8 mouse cellular contexts compared by ENCODE assay signal in the genomic region with DNA sequence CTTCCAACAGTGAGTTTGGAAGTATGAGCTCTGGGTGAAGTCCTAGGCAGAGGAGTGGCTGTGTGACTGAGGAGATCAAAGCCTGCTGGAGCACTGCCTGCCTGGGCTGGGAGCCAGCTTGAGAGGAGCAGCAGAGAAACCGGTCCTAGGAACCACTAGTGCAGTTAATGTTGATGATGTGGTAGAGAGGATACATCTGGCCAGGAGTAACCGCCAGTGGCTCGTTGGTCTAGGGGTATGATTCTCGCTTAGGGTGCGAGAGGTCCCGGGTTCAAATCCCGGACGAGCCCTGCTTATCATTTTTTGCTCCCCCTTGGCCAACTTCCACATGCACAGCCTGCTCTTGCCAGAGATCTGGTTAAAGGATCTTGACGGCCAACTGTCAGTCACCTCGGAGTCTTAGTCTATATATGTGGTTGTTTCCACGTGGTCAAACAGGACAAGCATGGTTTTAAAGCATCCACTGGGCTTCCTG. TPM values are rescaled to one million over a fixed set of nuclear protein-coding genes. Genes with fewer than 3 reads are reported as not detected.
DNase-seq lines count a peak whose midpoint lies in the region; ATAC-seq and TF ChIP-seq lines count a peak whose summit lies in the region.

No protein-coding gene starts in this region.

- 13% methylated on average over 11 of the region's 11 CpGs for WGBS in hindbrain, embryonic 10.5 days
- 9% methylated on average over 11 of the region's 11 CpGs for WGBS in lung, adult 2 months

- no peak for ATAC-seq in monocyte, adult 5-6 weeks (replicated peaks; ENCODE audit: insufficient number of reproducible peaks, low FRiP score, low TSS enrichment, poor library complexity, severe bottlenecking)

- H3K9me3 ChIP-seq in hindbrain, embryonic 10.5 days = no peaks in the 10 kb centered on the region

- H3K36me3 ChIP-seq in hindbrain, embryonic 10.5 days = no peaks in the 10 kb centered on the region

- DNase-seq in adrenal gland, adult 18-20 months (ENCODE audit: low spot score in 2 of 2) = peak; percentile 56 to 69
- DNase-seq in cerebellum, postnatal 25 days = peak; percentile 90 to 94
- peak; percentile 68 to 69 for DNase-seq in frontal cortex, postnatal 25 days (ENCODE audit: low spot score in 2 of 2)
- DNase-seq in hindbrain, embryonic 10.5 days (ENCODE audit: low spot score) = peak; percentile 35
- peak; percentile 73 to 82 for DNase-seq in layer of hippocampus, adult 8-10 months (ENCODE audit: low spot score in 2 of 2)
- peak; percentile 76 for DNase-seq in lung, adult 2 months
- peak; percentile 85 for DNase-seq in right cerebral cortex, adult 18-20 months

- H3K4me3 ChIP-seq in hindbrain, embryonic 10.5 days = peak overlapping the region; percentile 44
- no peak overlapping the region for H3K4me3 ChIP-seq in lung, adult 2 months (replicated peaks; ENCODE audit: extremely low read depth, low read depth, low read length)

- no peak overlapping the region for H3K27ac ChIP-seq in hindbrain, embryonic 10.5 days

- peaks cover 14% of the 10 kb centered on the region for H3K4me1 ChIP-seq in hindbrain, embryonic 10.5 days (replicated peaks)
- H3K4me1 ChIP-seq in lung, adult 2 months (ENCODE audit: control insufficient read depth, insufficient read depth, low read length) = no peaks in the 10 kb centered on the region

- TF ChIP-seq CTCF in lung, adult 2 months (IDR thresholded peaks at IDR 0.05; ENCODE audit: insufficient read depth, low read length) = no peak

- no peak for TF ChIP-seq POLR2A in lung, adult 2 months (IDR thresholded peaks at IDR 0.05; ENCODE audit: borderline replicate concordance, extremely low read depth, low read depth, low read length)

- H3K27me3 ChIP-seq in hindbrain, embryonic 10.5 days (ENCODE audit: insufficient read depth, poor library complexity, severe bottlenecking) = peaks cover 44% of the 10 kb centered on the region

RNA-seq across cellular contexts. Expression of gene Opn1sw, which starts 0.4 kb away (rescaled TPM):
- not detected for total RNA-seq in adrenal gland, adult 18-20 months (2021)
- 0.17 and 0.21 TPM in 2 replicates for polyA plus RNA-seq in hindbrain, embryonic 10.5 days (2016; fragmentation: Nextera tagmentation; extraction: Ambion mirVana)
- total RNA-seq in layer of hippocampus, adult 8-10 months (2022) = under 1 TPM in 2 of 4 experiments, not detected in 2; 0.33 to 0.80 TPM
- 0.11 and 0.21 TPM in 2 replicates for polyA plus RNA-seq in lung, adult 2 months (2012; rRNA removed)
- total RNA-seq in monocyte, adult 5-6 weeks (2017) = not detected in 3 replicates

RNA-seq across cellular contexts. Expression of gene Ccdc136, which starts 7.5 kb away (rescaled TPM):
- total RNA-seq in adrenal gland, adult 18-20 months (2021) = 1 to 10 TPM; 4.7 to 5.5 TPM
- 21.5 and 22.4 TPM in 2 replicates for polyA plus RNA-seq in hindbrain, embryonic 10.5 days (2016; fragmentation: Nextera tagmentation; extraction: Ambion mirVana)
- total RNA-seq in layer of hippocampus, adult 8-10 months (2022) = 10 to 100 TPM; 77.8 to 87.7 (median 83.6) TPM
- 2.5 and 3.2 TPM in 2 replicates for polyA plus RNA-seq in lung, adult 2 months (2012; rRNA removed)
- total RNA-seq in monocyte, adult 5-6 weeks (2017) = 0.49 to 0.96 TPM (median 0.67 TPM) in 3 replicates

RNA-seq across cellular contexts. Expression of gene Calu, which starts 40.8 kb away (rescaled TPM):
- 100 to 1,000 TPM; 134 to 139 TPM for total RNA-seq in adrenal gland, adult 18-20 months (2021)
- 205 and 242 TPM in 2 replicates for polyA plus RNA-seq in hindbrain, embryonic 10.5 days (2016; fragmentation: Nextera tagmentation; extraction: Ambion mirVana)
- total RNA-seq in layer of hippocampus, adult 8-10 months (2022) = 10 to 100 TPM; 65.8 to 71.3 (median 69.3) TPM
- 44.0 and 76.1 TPM in 2 replicates for polyA plus RNA-seq in lung, adult 2 months (2012; rRNA removed)
- 134 to 144 TPM (median 142 TPM) in 3 replicates for total RNA-seq in monocyte, adult 5-6 weeks (2017)

RNA-seq across cellular contexts. Expression of gene Flnc, which starts 44.4 kb away (rescaled TPM):
- 1 to 10 TPM; 2.6 to 4.6 TPM for total RNA-seq in adrenal gland, adult 18-20 months (2021)
- polyA plus RNA-seq in hindbrain, embryonic 10.5 days (2016; fragmentation: Nextera tagmentation; extraction: Ambion mirVana) = 3.6 and 4.1 TPM in 2 replicates
- 1 to 10 TPM; 2.1 to 8.8 (median 5.4) TPM for total RNA-seq in layer of hippocampus, adult 8-10 months (2022)
- 4.9 and 11.2 TPM in 2 replicates for polyA plus RNA-seq in lung, adult 2 months (2012; rRNA removed)
- total RNA-seq in monocyte, adult 5-6 weeks (2017) = not detected in 3 replicates

Comparison
In these comparisons a context has a peak if more than half of its experiments do, and no peak if none do; other contexts are left out.
1. DNase-seq: peak in every context shown above with its lines; median percentile 92 in cerebellum, postnatal 25 days; 85 in right cerebral cortex, adult 18-20 months; 78 in layer of hippocampus, adult 8-10 months; 76 in lung, adult 2 months; 68 in frontal cortex, postnatal 25 days; 62 in adrenal gland, adult 18-20 months; 35 in hindbrain, embryonic 10.5 days.
2. RNA of gene Ccdc136, which starts 7.5 kb away (total RNA-seq): 77.8 to 87.7 TPM in layer of hippocampus, adult 8-10 months; 4.7 to 5.5 TPM in adrenal gland, adult 18-20 months and 0.49 to 0.96 TPM in monocyte, adult 5-6 weeks; every median in the first group is over 10 times any median in the second.